Mouse (Mus musculus) C2C12 (cell line): ENCODE results near the gene Lmntd1.

Experiments used
- CEBPB ChIP-seq: IDR thresholded peaks from one replicate; pipeline ENCODE4 v1.6.1; 2011; ENCODE audit warnings: low read depth, mild to moderate bottlenecking, control low read depth, moderate library complexity
- CTCF ChIP-seq: IDR thresholded peaks from one replicate; pipeline ENCODE4 v1.5.1; 2011; ENCODE audit not compliant: control insufficient read depth, insufficient read depth, insufficient read length
- FOSL1 ChIP-seq: IDR thresholded peaks from one replicate; pipeline ENCODE4 v1.8.0; 2011; ENCODE audit warnings: mild to moderate bottlenecking, low read length; ENCODE audit not compliant: poor library complexity, insufficient read depth, severe bottlenecking
- MAX ChIP-seq: IDR thresholded peaks from one replicate; pipeline ENCODE4 v1.6.1; 2011; ENCODE audit warnings: mild to moderate bottlenecking, control low read depth
- MYOD1 ChIP-seq: IDR thresholded peaks from one replicate; pipeline ENCODE4 v1.6.1; 2011; ENCODE audit warnings: low read depth; ENCODE audit not compliant: control insufficient read depth, insufficient read length
- MYOG ChIP-seq: IDR thresholded peaks from one replicate; pipeline ENCODE4 v1.6.1; 2011; ENCODE audit not compliant: control insufficient read depth, insufficient read length; ENCODE audit errors: extremely low read depth
- USF1 ChIP-seq: IDR thresholded peaks from one replicate; pipeline ENCODE4 v1.6.1; 2011; ENCODE audit warnings: low read depth, mild to moderate bottlenecking, control low read depth, moderate library complexity

- TF ChIP-seq MAX (no peak), CTCF (no peak), CEBPB (no peak), MYOD1 (no peak), USF1 (no peak), MYOG (no peak), FOSL1 (no peak)
Measured at GRCm38 (mm10) chr6:145638248-145638647, 24.1 kb upstream of the Lmntd1 start.
